Mouse (Mus musculus) cerebellum, adult 8-10 months (tissue): Measurements from ENCODE around the gene Myef2.
"Not testable (repeated sequence)": the region's sequence is repeated elsewhere in the genome, so short reads cannot be mapped to it uniquely, and the experiment has no call there.

Experiments used
- DNase-seq: peaks from one replicate; pipeline ENCODE4 v3.0.0; 2022

Myef2 gene

DNA sequence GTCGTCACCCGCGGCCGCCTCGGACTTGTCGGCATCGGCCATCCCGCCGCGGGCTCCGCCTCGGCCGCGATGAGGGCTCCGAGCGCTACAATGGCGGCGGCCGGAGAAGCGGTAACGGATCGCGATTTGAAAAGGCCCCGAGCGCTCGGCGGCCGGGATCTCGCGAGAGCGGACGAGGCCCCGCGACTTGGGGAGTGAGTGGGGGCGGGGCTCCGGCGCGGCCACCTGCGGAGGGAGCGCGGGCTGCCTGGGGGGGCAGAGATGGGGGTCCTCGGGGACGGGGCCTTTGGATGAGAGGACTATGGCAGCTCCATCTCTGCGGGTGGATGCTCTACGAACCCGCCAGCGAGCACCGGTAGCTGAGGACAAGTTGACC lies at the start of gene Myef2:
Gene Myef2, minus strand, starts transcription at position 185 of the 376 bp plus-strand sequence.
- DNase-seq, result peak; percentile 81

DNA sequence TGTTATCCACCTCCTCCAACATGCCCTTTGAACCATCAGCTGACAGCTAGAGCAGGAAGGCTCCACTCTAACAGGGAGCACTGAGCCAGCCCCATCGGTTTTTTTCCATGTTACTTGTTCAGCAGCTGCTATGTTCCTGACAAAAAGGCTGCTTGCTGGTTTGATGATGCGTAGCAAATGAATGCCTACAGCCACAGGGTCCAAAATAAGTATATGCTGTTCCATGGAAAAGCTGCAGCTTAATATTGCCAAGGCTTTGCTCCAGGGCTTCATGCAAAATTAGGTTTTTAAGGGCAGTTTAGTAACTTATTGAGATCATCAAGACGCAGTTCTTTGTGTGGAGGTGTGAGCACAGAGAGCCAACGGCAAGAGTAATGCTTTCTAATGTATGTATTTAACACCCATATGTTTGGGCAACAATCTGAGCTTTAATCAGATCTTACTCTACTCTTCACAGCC lies 38.6 kb upstream of the Myef2 start:
- no peak for DNase-seq

DNA sequence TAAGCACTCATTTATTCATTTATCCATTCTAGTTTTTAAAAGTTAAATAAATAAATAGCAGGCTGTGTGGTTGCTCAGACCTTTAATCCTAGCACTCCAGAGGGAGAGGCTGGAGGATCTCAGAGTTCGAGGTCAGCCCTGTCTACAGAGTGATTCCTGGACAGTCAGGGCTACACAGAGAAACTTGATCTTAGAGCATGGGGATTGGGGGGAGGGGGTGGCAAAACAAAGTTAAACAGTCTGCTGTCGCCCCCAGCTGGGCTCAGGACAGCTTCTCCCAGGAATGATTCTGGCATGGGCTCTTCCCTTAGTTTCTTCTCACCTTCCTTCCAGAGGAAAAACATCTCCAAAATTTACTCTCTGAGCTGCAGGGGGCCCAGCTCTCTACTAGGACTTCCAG lies 32.0 kb upstream of the Myef2 start:
- no peak for DNase-seq

- no peak for DNase-seq
Observed at GRCm38 (mm10) chr2:125154294-125154693, 30.8 kb upstream of the Myef2 start.

DNA sequence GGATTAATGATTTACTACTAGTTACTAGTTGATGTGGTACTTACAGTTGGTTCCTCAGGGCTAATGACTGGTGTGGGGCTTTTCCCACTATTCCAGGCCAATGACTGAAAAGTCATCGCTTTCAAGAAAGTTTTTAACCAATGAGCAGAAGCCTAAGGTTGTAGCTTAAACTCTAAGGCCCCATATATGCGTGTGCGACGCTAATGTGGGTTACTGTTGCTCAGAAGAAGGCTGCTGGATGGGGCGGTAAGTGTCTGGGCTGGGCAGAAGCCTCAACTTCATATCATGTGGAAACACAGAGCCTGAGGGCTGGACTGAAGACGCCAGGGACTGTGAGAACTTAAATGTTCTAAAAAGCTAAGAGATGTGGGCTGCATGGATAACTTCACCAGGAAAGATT lies 28.9 kb upstream of the Myef2 start, which contains the start of gene Slc12a1:
Gene Slc12a1, plus strand, starts transcription at position 118 of the 400 bp plus-strand sequence.
- no peak for DNase-seq

- no peak for DNase-seq
Observed at GRCm38 (mm10) chr2:125142336-125142735, 18.9 kb upstream of the Myef2 start.

GRCm38 (mm10) chr2:125136846-125137245 lies 13.4 kb upstream of the Myef2 start:
- DNase-seq, result no peak

- peak; percentile 33 for DNase-seq
Observed at GRCm38 (mm10) chr2:125135903-125136811, 12.7 kb upstream of the Myef2 start, which contains the start of gene Ctxn2. Gene Ctxn2, plus strand, starts transcription at chr2:125136692.

- no peak for DNase-seq
Observed at GRCm38 (mm10) chr2:125134113-125134512, 10.7 kb upstream of the Myef2 start.

DNA sequence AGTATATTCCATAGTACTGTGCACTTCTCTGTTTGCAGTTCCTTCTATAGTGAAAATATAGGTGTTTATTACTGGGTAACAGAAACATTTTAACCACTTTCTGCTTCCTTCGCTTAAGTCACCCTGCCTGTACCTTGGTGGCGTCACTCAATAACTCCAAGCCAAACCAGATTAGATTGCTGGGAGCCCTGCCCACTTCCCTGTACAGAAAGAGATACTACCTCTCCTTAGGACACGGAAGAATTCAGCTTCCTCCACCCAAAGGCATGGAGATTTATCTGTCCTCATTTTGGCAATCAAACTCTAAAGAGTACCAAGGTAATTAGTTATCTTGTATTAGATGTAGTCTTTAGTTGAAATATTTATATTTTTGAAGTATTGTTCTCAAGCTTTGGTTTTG lies 3.3 kb upstream of the Myef2 start:
- no peak for DNase-seq

- no peak for DNase-seq
Observed at GRCm38 (mm10) chr2:125125824-125126223, 2.4 kb upstream of the Myef2 start.

DNA sequence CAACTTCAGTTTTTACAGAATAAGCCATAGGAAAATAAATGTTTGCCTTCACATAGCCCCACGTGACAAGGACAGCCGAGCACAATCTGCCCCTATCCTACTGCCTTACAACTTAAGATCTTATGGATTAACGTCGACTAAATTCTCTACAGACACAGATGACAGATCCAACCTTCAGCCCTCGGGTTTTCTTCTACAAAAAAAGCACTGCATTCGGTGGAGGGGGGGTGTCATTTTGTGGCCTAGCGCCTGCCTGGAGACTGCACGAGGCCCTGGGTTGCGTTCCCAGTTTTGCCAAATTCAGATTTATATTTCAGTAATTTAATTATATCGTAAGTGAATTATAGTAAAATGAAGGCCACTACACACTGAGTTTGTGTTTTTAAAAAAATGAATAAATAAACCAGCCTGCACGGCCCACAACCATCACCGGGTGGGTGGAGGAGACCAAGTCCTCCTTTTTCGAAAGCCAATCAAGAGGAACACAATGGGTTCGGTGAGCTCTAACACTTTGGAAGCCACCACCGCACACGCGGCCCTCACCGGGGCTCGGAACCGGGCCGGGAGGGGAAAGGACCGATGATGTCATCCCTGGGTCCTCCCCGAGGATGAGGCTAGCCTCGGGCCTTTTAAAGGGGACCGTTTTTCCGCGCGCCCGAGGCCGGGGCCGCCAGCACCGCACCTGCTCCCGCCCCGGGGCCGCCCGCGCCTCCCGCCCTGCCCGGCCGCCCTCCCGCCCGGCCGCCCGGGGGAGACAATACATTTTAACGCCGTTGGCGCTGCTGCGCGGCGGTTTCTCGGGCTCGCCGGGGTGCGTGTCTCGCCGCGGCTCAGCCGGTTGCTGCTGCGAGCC lies 611 bp downstream of the Myef2 start:
- peak; percentile 70 for DNase-seq

DNA sequence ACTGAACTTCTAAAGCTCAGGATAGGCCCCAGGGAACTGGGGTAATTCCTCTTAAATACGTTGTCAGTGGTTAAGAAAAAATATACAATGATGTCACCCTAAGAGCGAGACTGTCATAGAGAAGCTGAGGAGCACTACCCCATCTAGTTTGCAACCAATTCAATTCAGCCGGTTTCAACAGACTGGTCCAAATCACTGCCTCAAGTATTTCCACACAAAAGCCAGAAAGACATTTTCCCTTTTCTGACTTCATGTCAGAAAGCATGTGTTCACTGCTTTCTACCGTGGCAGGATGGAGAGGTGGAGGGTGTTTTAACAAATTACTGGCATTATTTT lies 1.2 kb downstream of the Myef2 start:
- DNase-seq, result no peak

GRCm38 (mm10) chr2:125119381-125120110 lies 3.9 kb downstream of the Myef2 start:
- no peak for DNase-seq

DNA sequence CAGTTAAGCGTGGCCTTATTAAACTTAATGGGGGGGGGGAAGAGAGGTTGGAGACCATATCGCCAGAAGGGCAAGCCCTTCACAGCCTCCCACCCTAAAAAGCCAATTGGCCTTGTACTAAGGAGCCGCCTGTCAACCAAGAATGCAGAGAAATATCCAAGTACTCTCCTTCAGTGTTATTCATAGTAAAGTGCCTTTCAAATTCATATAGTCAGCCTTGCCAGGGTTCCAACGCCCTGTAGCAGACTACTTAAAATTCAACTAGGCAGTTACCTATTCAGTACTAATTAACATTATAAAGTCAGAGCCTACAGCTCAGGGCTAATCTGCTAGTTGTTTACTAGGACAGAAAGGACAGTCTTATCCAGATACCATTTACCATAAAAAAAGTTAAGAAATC lies 16.9 kb downstream of the Myef2 start:
- DNase-seq, result not testable (repeated sequence)

GRCm38 (mm10) chr2:125104491-125104890 lies 19.0 kb downstream of the Myef2 start:
- not testable (repeated sequence) for DNase-seq

DNA sequence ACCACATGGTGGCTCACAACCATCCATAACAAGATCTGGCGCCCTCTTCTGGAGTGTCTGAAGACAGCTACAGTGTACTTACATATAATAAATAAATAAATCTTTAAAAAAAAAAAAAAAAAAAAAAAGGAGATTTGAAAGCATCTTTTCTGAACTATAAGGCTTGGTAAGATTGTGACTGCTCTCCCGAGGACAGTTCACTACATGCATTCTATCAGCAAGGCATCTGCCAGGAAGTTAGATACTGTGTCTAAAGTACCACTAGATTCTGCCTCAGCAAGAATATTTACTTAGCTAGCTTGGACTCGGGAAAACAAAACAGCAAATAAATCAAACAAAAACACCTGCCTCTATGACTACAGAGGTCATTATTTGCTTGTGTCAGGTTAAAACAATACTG lies 31.3 kb downstream of the Myef2 start:
- DNase-seq, result not testable (repeated sequence)

- DNase-seq, result no peak
Observed at GRCm38 (mm10) chr2:125088757-125089156, 34.7 kb downstream of the Myef2 start.

- DNase-seq, result no peak
Observed at GRCm38 (mm10) chr2:125083879-125084278, 39.6 kb downstream of the Myef2 start.

DNA sequence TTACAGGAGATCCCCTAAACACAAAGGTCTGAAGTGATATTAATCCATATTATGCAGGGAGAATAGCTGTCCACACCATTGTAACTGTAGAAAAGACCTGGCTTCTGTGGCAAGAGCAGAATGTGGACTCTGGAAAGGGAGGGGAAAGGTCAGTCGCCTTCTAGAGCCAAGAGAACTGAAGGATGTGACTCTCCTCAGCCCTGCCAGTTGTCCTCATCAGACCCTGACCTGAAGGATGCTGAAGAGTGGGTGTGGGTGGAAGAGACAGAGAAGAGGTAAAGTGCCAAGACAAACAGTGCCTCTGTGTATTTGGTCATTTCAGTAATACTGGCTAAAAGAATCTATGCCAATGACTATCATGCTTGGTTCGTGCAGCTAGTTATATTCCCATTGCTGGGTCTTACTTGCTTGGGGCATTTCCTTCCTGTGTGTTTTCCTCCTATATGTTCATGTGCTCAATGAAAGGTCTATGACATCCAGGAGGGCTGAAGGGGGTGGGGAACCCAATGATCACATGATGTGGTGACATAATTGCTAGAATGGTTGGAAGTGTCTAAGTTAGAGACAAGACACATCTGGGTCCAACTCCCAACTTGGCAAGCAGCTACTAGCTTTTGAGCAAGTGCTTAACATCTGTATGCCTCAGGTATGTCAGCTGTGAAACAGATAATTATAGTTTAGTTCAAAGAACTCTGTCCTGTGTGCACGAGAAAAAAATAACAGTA lies 50.2 kb downstream of the Myef2 start:
- DNase-seq, result no peak

GRCm38 (mm10) chr2:125068696-125069095 lies 54.8 kb downstream of the Myef2 start:
- no peak for DNase-seq

DNA sequence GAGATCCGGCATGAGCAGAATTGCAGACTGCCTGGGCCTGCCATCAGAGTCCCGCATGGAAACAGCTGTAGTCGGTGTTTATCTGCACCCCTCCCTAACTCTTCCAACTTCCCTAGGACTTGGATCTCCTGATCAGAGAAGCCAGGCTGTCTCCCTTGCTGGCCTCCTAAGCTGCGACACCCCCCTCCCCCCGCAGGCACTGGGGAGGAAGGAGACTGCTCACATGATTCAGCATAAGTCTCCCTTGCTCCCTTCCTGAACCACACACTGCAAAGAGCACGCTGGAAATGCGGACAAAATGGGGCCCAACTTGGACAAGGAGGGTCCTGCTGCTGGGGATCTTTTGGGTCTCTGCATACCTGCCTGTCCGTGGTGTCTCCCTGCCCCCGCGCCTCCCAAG lies 55.6 kb downstream of the Myef2 start, which contains the start of gene Slc24a5:
Gene Slc24a5, plus strand, starts transcription at position 231 of the 400 bp plus-strand sequence.
- DNase-seq, result no peak
